Mouse (Mus musculus): ENCODE data around the gene Zfp184.

Gene Zfp184

GRCm38 (mm10) chr13:21920681-21921233 lies 24.1 kb upstream of the Zfp184 start:
- DNase-seq (ENCODE audit: extremely low spot score, low spot score) = no peak

GRCm38 (mm10) chr13:21923417-21923816 lies 21.5 kb upstream of the Zfp184 start:
- no peak for DNase-seq (ENCODE audit: extremely low spot score, low spot score)

- DNase-seq (ENCODE audit: extremely low spot score, low spot score) = peak; percentile 62
Measured at GRCm38 (mm10) chr13:21924734-21925335, 20.1 kb upstream of the Zfp184 start.

DNA sequence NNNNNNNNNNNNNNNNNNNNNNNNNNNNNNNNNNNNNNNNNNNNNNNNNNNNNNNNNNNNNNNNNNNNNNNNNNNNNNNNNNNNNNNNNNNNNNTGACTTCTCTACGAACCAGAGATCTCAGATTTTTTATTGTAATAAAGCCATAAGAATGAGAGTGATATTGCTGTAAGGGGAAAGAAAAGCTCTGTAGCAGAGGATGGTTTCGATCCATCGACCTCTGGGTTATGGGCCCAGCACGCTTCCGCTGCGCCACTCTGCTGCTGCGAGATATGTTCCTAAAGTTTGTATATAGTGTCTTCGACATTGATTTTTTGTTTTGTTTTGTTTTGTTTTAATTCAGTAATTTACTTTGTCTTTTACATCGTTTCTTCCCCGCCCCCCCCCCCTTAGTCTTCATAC lies 13.9 kb upstream of the Zfp184 start:
- DNase-seq (ENCODE audit: extremely low spot score, low spot score) = no peak

DNA sequence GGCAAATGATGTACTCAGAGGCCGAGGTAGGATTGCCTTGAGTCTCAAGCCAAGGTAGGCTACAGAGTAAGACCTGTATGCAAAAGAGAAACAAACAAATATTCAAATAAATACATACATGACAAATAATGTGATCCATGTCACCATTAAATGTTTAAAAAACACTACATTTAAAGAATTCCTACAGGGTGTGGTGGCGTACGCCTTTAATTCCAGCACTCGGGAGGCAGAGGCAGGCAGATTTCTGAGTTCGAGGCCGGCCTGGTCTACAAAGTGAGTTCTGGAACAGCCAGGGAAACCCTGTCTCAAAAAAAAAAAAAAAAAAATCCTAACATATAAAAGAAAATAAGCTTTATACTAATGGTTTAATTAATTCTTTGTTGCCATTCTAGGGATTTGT lies 13.2 kb upstream of the Zfp184 start:
- DNase-seq (ENCODE audit: extremely low spot score, low spot score) = no peak

DNA sequence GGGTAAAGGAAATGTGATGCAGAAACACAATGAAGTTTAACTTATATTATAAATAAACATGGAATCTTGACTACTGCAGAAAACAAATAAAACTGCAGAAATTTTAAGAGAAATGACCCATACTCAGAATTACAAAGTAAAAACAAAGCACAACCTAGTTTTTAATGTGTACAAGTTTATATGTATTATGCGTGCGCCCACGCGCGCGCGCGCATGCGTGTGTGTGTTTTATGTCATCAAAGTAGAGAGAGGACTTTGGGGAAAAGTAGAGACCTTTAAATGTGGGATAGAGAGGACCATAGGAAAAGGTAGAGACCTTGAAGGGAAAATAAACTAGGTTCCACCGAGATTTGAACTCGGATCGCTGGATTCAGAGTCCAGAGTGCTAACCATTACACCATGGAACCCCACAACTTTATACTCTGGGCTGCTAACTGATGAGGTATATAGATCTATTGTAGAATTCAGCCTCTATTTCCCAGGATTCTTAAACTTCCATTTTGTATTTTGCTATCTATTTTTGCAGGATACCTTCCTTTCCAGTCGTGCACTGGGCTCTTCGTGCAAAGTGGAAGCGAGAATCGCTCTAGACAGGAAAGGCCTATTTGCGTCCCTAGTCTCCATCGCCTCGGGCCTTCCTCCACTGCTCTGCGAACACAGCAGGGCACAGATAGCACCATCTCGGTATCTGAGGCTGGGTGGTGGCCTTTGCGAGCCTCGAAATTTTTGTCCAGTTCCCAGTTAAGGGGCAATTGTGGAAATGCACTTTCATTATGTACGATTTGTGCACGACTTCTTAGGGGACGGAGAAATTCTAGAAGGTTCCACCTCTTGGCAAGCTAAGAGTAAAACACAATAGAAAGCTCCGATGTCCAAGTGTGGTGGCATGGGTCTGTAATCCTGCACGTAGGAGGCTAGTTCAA lies 11.0 kb upstream of the Zfp184 start:
- DNase-seq (ENCODE audit: extremely low spot score, low spot score) = peak; percentile 64

- peak; percentile 82 for DNase-seq (ENCODE audit: extremely low spot score, low spot score)
Measured at GRCm38 (mm10) chr13:21934982-21935791, 9.7 kb upstream of the Zfp184 start.

GRCm38 (mm10) chr13:21935833-21936232 lies 9.1 kb upstream of the Zfp184 start:
- no peak for DNase-seq (ENCODE audit: extremely low spot score, low spot score)

GRCm38 (mm10) chr13:21936968-21937367 lies 7.9 kb upstream of the Zfp184 start:
- DNase-seq (ENCODE audit: extremely low spot score, low spot score) = peak; percentile 84

DNA sequence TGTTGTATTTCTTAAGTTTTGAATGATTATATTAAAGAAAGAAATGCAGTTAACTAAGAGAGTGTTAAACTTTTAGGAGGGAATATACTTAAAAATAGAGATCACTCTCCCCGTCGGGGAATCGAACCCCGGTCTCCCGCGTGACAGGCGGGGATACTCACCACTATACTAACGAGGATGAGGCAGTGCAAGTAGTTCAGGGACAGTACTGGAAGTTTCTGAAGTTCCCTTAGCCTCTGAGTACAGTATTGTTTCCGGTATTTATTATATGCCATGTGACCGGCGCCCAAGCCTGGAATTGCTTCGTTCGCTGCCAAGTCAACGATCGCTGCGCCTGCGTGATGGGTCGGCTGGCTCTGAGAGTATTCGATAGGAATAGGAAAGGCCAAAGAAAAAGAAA lies 4.7 kb upstream of the Zfp184 start:
- DNase-seq (ENCODE audit: extremely low spot score, low spot score) = peak; percentile 93

DNA sequence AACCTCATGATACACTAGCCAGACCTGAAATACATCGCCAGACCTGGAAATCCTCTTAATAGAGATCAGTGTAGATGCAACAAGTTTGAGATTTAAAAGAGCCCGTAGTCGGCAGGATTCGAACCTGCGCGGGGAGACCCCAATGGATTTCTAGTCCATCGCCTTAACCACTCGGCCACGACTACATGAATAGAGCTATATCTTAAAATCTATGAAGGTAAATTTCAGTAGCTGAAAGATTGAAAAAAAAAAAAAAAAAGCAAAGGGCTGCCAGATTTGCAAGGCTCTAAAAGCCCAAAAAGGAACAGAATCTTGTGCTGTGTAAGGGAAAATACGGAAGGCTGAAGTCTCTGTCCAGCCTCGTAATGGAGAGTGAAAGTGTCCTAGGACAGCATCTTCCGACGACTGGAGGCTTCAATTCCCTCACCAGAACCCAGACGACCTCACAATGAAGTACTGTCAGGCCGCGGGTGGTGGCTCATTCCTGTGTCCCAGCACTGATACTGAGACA lies 4.0 kb upstream of the Zfp184 start:
- DNase-seq (ENCODE audit: extremely low spot score, low spot score) = peak; percentile 72

- DNase-seq (ENCODE audit: extremely low spot score, low spot score) = no peak
Measured at GRCm38 (mm10) chr13:21943644-21944043, 1.2 kb upstream of the Zfp184 start.

- DNase-seq (ENCODE audit: extremely low spot score, low spot score) = no peak
Measured at GRCm38 (mm10) chr13:21944592-21944925, 335 bp upstream of the Zfp184 start.

DNA sequence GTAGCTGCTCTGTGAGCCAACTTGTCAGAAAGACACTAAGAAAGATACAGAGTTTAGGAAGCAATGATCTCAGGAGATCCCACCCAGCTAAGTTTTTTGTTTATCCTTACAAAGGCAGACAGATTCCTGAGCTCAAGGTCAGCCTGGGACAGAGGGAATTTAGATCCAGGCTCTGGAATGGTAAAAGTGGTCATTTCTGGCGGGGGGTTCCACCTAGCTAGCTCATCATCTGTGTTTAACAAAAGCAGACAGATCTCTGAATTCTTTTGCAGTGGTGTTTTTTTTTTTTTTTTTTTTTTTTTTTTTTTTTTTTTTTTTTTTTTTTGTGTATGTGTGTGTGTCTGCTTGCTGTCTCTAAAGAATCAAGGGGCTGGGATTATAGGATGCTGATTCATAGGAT lies 24.4 kb downstream of the Zfp184 start:
- no peak for DNase-seq (ENCODE audit: extremely low spot score, low spot score)

GRCm38 (mm10) chr13:21969816-21970215 lies 24.9 kb downstream of the Zfp184 start:
- no peak for DNase-seq (ENCODE audit: extremely low spot score, low spot score)

- DNase-seq (ENCODE audit: extremely low spot score, low spot score) = no peak
Measured at GRCm38 (mm10) chr13:21971641-21972040, 26.7 kb downstream of the Zfp184 start.

- peak; percentile 92 for DNase-seq (ENCODE audit: extremely low spot score, low spot score)
Measured at GRCm38 (mm10) chr13:21974221-21974725, 29.4 kb downstream of the Zfp184 start.

GRCm38 (mm10) chr13:21974726-21975473 lies 30.0 kb downstream of the Zfp184 start:
- peak; percentile 83 for DNase-seq (ENCODE audit: extremely low spot score, low spot score)

- peak; percentile 69 for DNase-seq (ENCODE audit: extremely low spot score, low spot score)
Measured at GRCm38 (mm10) chr13:21980981-21981802, 36.3 kb downstream of the Zfp184 start, which contains the start of gene Pom121l2. Gene Pom121l2, plus strand, starts transcription at chr13:21981194.

DNA sequence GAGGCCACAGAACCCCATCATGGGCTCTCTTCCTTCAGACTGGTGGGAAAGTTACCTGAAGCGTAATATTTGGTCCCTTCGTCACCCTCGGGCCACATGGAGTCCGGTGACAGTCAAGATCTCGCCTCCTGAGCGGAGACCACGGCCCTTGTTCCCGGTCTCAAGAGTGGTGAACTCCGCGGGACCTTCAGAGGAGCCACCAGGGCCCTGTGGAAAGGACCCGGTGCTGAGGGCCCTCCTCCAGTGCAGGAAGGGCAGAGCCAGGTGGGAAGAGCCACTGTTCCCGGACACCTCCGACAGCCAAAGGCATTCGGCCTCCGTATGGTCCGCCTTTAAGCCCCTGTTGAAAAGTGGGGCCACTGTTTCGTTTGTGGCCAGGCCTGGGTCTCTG lies 36.9 kb downstream of the Zfp184 start:
- DNase-seq (ENCODE audit: extremely low spot score, low spot score) = peak; percentile 71

All from neural tube, embryonic 10.5 days (tissue).